In genomic region chr7:60244187-60244866, GRCm38 (mm10) we compare ENCODE assay signal across 8 mouse cellular contexts.
DNase-seq lines count a peak whose midpoint lies in the region; ATAC-seq and TF ChIP-seq lines count a peak whose summit lies in the region.
"Not testable (repeated sequence)": the region's sequence is repeated elsewhere in the genome, so short reads cannot be mapped to it uniquely, and the experiment has no call there.

No protein-coding gene starts in this region.

- not testable (repeated sequence) for H3K9ac ChIP-seq in heart, embryonic 16.5 days (ENCODE audit: low read length); kidney, embryonic 14.5 days (ENCODE audit: low read depth, low read length); liver, adult 2 months (ENCODE audit: low read depth, low read length); midbrain, embryonic 14.5 days (replicated peaks; ENCODE audit: low read length); stomach, embryonic 14.5 days (replicated peaks; ENCODE audit: low read depth, low read length)

- peak overlapping the region; percentile 49 for H3K4me3 ChIP-seq in heart, embryonic 16.5 days (ENCODE audit: low read length)
- peak overlapping the region; percentile 30 for H3K4me3 ChIP-seq in kidney, embryonic 14.5 days (ENCODE audit: low read length)
- peak overlapping the region; percentile 49 for H3K4me3 ChIP-seq in liver, adult 2 months (ENCODE audit: insufficient read depth, low read depth, low read length)
- peak overlapping the region; percentile 31 for H3K4me3 ChIP-seq in midbrain, embryonic 14.5 days (replicated peaks; ENCODE audit: low read depth, low read length)
- H3K4me3 ChIP-seq in stomach, embryonic 14.5 days (ENCODE audit: low read depth, low read length) = peak overlapping the region; percentile 16

- ATAC-seq in heart, embryonic 16.5 days (replicated peaks; ENCODE audit: extremely low read depth, insufficient read depth, low FRiP score) = peak; percentile 94
- peak; percentile 100 for ATAC-seq in kidney, embryonic 14.5 days (ENCODE audit: low FRiP score, low TSS enrichment)
- peak; percentile 95 for ATAC-seq in midbrain, embryonic 14.5 days (ENCODE audit: low FRiP score, low TSS enrichment)
- ATAC-seq in stomach, embryonic 14.5 days (ENCODE audit: insufficient number of reproducible peaks, insufficient read depth, low FRiP score, low read depth) = peak; percentile 95

- not testable (repeated sequence) for TF ChIP-seq POLR2A in liver, adult 2 months (IDR thresholded peaks at IDR 0.05; ENCODE audit: extremely low read depth, insufficient read depth, low read length)

- peak overlapping the region; percentile 55 for H3K4me2 ChIP-seq in heart, embryonic 16.5 days (ENCODE audit: low read depth, low read length)
- H3K4me2 ChIP-seq in kidney, embryonic 14.5 days (replicated peaks; ENCODE audit: low read depth, low read length) = peak overlapping the region; percentile 19
- H3K4me2 ChIP-seq in midbrain, embryonic 14.5 days (ENCODE audit: low read length) = peak overlapping the region; percentile 47
- H3K4me2 ChIP-seq in stomach, embryonic 14.5 days (replicated peaks; ENCODE audit: low read depth, low read length) = not testable (repeated sequence)

- not testable (repeated sequence) for H3K27me3 ChIP-seq in heart, embryonic 16.5 days (ENCODE audit: control insufficient read depth, insufficient read depth, low read length); kidney, embryonic 14.5 days (ENCODE audit: control insufficient read depth, insufficient read depth, low read length); liver, adult 2 months (ENCODE audit: control insufficient read depth, insufficient read depth, low read length); midbrain, embryonic 14.5 days (ENCODE audit: control insufficient read depth, insufficient read depth, low read length); stomach, embryonic 14.5 days (ENCODE audit: control insufficient read depth, insufficient read depth, low read length)

- not testable (repeated sequence) for H3K36me3 ChIP-seq in heart, embryonic 16.5 days (ENCODE audit: control insufficient read depth, insufficient read depth); kidney, embryonic 14.5 days (ENCODE audit: control insufficient read depth, insufficient read depth, low read length); liver, adult 2 months (ENCODE audit: control insufficient read depth, insufficient read depth, low read length); midbrain, embryonic 14.5 days (ENCODE audit: control insufficient read depth, insufficient read depth, low read length); stomach, embryonic 14.5 days (ENCODE audit: control insufficient read depth, insufficient read depth, low read length)

- not testable (repeated sequence) for H3K27ac ChIP-seq in heart, embryonic 16.5 days (ENCODE audit: low read length); kidney, embryonic 14.5 days (ENCODE audit: low read depth, low read length); liver, adult 2 months (replicated peaks; ENCODE audit: insufficient read depth, low read depth, low read length); midbrain, embryonic 14.5 days (replicated peaks; ENCODE audit: low read depth, low read length); stomach, embryonic 14.5 days (ENCODE audit: low read length)

- not testable (repeated sequence) for H3K4me1 ChIP-seq in heart, embryonic 16.5 days (ENCODE audit: control insufficient read depth, insufficient read depth, low read length); kidney, embryonic 14.5 days (ENCODE audit: control insufficient read depth, insufficient read depth, low read length); liver, adult 2 months (ENCODE audit: control insufficient read depth, insufficient read depth, low read length); midbrain, embryonic 14.5 days (ENCODE audit: control insufficient read depth, insufficient read depth, low read length); stomach, embryonic 14.5 days (ENCODE audit: control insufficient read depth, insufficient read depth, low read length)

- H3K79me2 ChIP-seq in liver, adult 2 months (ENCODE audit: control insufficient read depth, insufficient read depth, low read length) = not testable (repeated sequence)

- WGBS in heart, embryonic 16.5 days = 8% methylated on average over 22 of the region's 22 CpGs
- WGBS in kidney, embryonic 14.5 days = 21% methylated on average over 22 of the region's 22 CpGs
- WGBS in liver, adult 2 months = 10% methylated on average over 22 of the region's 22 CpGs
- 18% methylated on average over 22 of the region's 22 CpGs for WGBS in midbrain, embryonic 14.5 days
- WGBS in stomach, embryonic 14.5 days = 15% methylated on average over 22 of the region's 22 CpGs

- not testable (repeated sequence) for TF ChIP-seq CTCF in liver, adult 2 months (IDR thresholded peaks at IDR 0.05; ENCODE audit: low read depth, low read length)

- not testable (repeated sequence) for H3K9me3 ChIP-seq in heart, embryonic 16.5 days (replicated peaks; ENCODE audit: control insufficient read depth, low read length); kidney, embryonic 14.5 days (ENCODE audit: control insufficient read depth, low read length); midbrain, embryonic 14.5 days (ENCODE audit: control insufficient read depth, low read length); stomach, embryonic 14.5 days (ENCODE audit: control insufficient read depth, low read depth, low read length)

- DNase-seq in Muller cell, postnatal 12 days (ENCODE audit: inconsistent ontology term) = peak; percentile 64
- DNase-seq in cerebellum, adult 11-12 months = peak; percentile 34
- DNase-seq in fibroblast of lung, adult 2 months (ENCODE audit: low read depth) = peak; percentile 3
- DNase-seq in liver, adult 2 months (ENCODE audit: extremely low read depth, low read depth, low spot score) = peak; percentile 73
- peak; percentile 81 for DNase-seq in midbrain, embryonic 14.5 days

Comparison
In these comparisons a context has a peak if more than half of its experiments do, and no peak if none do; other contexts are left out.
1. DNase-seq: peak in every context shown above with its lines; median percentile 81 in midbrain, embryonic 14.5 days; 73 in liver, adult 2 months; 64 in Muller cell, postnatal 12 days; 34 in cerebellum, adult 11-12 months; 3 in fibroblast of lung, adult 2 months.